Mouse (Mus musculus) central nervous system, embryonic 18 days (tissue): ENCODE results near the gene Otud7a. TPM values are rescaled to one million over a fixed set of nuclear protein-coding genes. Genes with fewer than 3 reads are reported as not detected.

Source experiments
- polyA plus RNA-seq: library from polyadenylated mRNA; depleted of rRNA; stranded (reverse); fragments of >200 nt; gene quantifications from 2 replicates; pipeline ENCODE4 v1.2.3, GENCODE M21; 2012; rRNA removed

Otud7a gene
- polyA plus RNA-seq: 17.4 and 18.0 TPM in 2 replicates

GRCm38 (mm10) chr7:63444484-63445345, at the start of gene Otud7a:
Gene Otud7a, plus strand, starts transcription at chr7:63444751.

Other genes with a start within 250 kb of the Otud7a start
- 11.7 and 11.9 TPM in 2 replicates for gene Chrna7, start 232.2 kb upstream of the Otud7a start, polyA plus RNA-seq